Mouse (Mus musculus): ENCODE data around the gene Casp9. TPM values are rescaled to one million over a fixed set of nuclear protein-coding genes. Genes with fewer than 3 reads are reported as not detected.
"Not testable (repeated sequence)": the region's sequence is repeated elsewhere in the genome, so short reads cannot be mapped to it uniquely, and the experiment has no call there.

The Casp9 gene
- polyA plus RNA-seq, 1 experiment from 2014 or later, result 24.4 TPM

GRCm38 (mm10) chr4:141763476-141763875, 29.9 kb upstream of the Casp9 start:
- no peak for DNase-seq (ENCODE audit: low spot score)
- Histone ChIP-seq H3K36me3 (peaks cover 74% of the 10 kb centered on the region), H3K27ac (replicated peaks) (no peak overlapping the region), H3K4me1 (no peaks in the 10 kb centered on the region), H3K9me3 (replicated peaks) (no peaks in the 10 kb centered on the region), H3K27me3 (ENCODE audit: low read depth, poor library complexity, severe bottlenecking) (no peaks in the 10 kb centered on the region), H3K4me3 (no peak overlapping the region)
- 93% methylated on average over 12 of the region's 12 CpGs for WGBS

GRCm38 (mm10) chr4:141765008-141765407, 28.4 kb upstream of the Casp9 start:
- Histone ChIP-seq H3K4me1 (no peaks in the 10 kb centered on the region), H3K9me3 (replicated peaks) (no peaks in the 10 kb centered on the region), H3K36me3 (peaks cover 89% of the 10 kb centered on the region), H3K4me3 (no peak overlapping the region), H3K27me3 (ENCODE audit: low read depth, poor library complexity, severe bottlenecking) (no peaks in the 10 kb centered on the region), H3K27ac (replicated peaks) (no peak overlapping the region)
- WGBS, result 96% methylated on average over 3 of the region's 3 CpGs
- DNase-seq (ENCODE audit: low spot score), result no peak

DNA sequence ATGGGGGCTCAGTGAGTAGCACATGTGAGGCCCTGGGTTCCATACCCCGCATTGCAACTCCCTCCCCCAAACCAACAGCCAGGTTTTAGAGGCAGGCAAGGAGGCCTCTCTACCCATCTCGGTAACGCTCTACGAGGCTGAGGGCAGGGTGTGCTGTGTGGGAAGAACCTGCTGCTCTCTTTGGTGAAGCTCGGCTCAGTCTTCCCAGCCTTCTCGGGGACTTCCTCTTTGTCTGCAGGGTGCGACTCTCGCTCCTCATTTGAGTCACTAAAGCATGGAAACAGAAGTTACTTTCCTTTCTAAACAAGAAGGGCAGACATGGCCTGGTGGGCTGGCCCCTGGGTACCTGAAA, 27.1 kb upstream of the Casp9 start:
- Histone ChIP-seq H3K36me3 (peaks cover 96% of the 10 kb centered on the region), H3K27ac (replicated peaks) (no peak overlapping the region), H3K4me1 (no peaks in the 10 kb centered on the region), H3K9me3 (replicated peaks) (no peaks in the 10 kb centered on the region), H3K4me3 (no peak overlapping the region), H3K27me3 (ENCODE audit: low read depth, poor library complexity, severe bottlenecking) (no peaks in the 10 kb centered on the region)
- DNase-seq (ENCODE audit: low spot score), result no peak
- 95% methylated on average over 8 of the region's 8 CpGs for WGBS

- Histone ChIP-seq H3K27ac (replicated peaks) (no peak overlapping the region), H3K9me3 (replicated peaks) (no peaks in the 10 kb centered on the region), H3K4me1 (no peaks in the 10 kb centered on the region), H3K27me3 (ENCODE audit: low read depth, poor library complexity, severe bottlenecking) (no peaks in the 10 kb centered on the region), H3K36me3 (peaks cover 96% of the 10 kb centered on the region), H3K4me3 (no peak overlapping the region)
- no peak for DNase-seq (ENCODE audit: low spot score)
- WGBS, result 89% methylated on average over 19 of the region's 19 CpGs
These were observed 26.6 kb upstream of the Casp9 start for GRCm38 (mm10) chr4:141766668-141767352.

- WGBS, result 76% methylated on average over 19 of the region's 19 CpGs
- Histone ChIP-seq H3K27ac (replicated peaks) (no peak overlapping the region), H3K4me1 (no peaks in the 10 kb centered on the region), H3K27me3 (ENCODE audit: low read depth, poor library complexity, severe bottlenecking) (no peaks in the 10 kb centered on the region), H3K9me3 (replicated peaks) (no peaks in the 10 kb centered on the region), H3K4me3 (no peak overlapping the region), H3K36me3 (peaks cover 96% of the 10 kb centered on the region)
- no peak for DNase-seq (ENCODE audit: low spot score)
These were observed 25.9 kb upstream of the Casp9 start for GRCm38 (mm10) chr4:141767353-141768036.

DNA sequence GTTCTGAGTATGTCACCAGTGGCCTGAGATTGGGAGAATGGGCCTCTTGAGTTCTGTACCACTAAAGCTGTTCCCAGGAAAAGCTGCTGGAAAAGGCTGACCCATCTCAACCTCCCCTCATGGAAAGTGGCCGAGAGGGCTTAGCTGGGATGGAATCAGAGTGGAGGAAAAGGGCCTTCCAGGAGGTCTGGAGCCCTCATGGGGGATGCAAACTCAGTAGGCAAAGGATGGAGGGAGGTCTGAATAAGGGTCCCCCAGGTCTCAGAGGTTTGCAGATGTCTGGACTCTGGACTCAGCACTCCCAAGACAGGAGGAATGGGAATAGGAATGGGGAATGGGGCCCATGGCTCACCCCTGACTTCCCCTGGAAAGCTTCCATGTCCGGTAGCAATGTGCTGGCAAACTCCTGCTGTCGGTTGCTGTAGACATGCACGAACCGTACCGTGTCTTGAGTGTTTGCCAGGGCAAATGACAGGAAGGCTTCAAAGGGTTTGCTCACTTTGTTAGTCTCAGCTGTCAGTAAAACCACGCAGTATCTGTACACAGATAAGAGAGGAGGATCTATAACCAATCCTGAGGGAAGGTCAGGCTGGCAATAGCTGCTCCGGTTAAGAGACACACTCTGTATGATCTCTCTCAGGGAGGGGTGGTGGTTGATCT, 23.8 kb upstream of the Casp9 start:
- no peak for DNase-seq (ENCODE audit: low spot score)
- WGBS, result 95% methylated on average over 8 of the region's 8 CpGs
- no peaks in the 10 kb centered on the region for H3K4me1 ChIP-seq
- H3K27ac ChIP-seq (replicated peaks), result no peak overlapping the region
- no peaks in the 10 kb centered on the region for H3K9me3 ChIP-seq (replicated peaks)
- no peak overlapping the region for H3K4me3 ChIP-seq
- H3K36me3 ChIP-seq, result peaks cover 96% of the 10 kb centered on the region
- no peaks in the 10 kb centered on the region for H3K27me3 ChIP-seq (ENCODE audit: low read depth, poor library complexity, severe bottlenecking)

DNA sequence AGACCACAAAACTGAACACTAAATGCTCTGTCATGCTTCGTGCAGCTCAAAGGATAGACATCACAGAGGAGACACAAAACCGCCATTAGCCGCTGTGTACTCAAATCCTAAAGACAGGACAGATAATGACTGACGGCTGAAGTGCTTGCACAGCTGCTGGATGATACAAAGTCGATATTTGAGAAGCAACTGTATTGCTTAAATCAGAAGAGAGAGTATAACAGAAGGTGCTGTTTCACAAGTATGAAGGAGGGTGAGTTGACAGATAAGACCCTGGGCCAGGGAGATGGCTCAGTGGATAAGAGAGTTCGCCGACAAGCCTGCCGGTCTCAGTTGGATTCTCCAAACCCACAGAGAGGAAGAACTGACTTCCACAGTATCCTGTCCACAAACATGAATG, 21.6 kb upstream of the Casp9 start:
- H3K9me3 ChIP-seq (replicated peaks), result no peaks in the 10 kb centered on the region
- H3K4me1 ChIP-seq, result no peaks in the 10 kb centered on the region
- no peak for DNase-seq (ENCODE audit: low spot score)
- H3K27ac ChIP-seq (replicated peaks), result no peak overlapping the region
- H3K27me3 ChIP-seq (ENCODE audit: low read depth, poor library complexity, severe bottlenecking), result no peaks in the 10 kb centered on the region
- 91% methylated on average over 8 of the region's 8 CpGs for WGBS
- H3K36me3 ChIP-seq, result peaks cover 100% of the 10 kb centered on the region
- H3K4me3 ChIP-seq, result no peak overlapping the region

DNA sequence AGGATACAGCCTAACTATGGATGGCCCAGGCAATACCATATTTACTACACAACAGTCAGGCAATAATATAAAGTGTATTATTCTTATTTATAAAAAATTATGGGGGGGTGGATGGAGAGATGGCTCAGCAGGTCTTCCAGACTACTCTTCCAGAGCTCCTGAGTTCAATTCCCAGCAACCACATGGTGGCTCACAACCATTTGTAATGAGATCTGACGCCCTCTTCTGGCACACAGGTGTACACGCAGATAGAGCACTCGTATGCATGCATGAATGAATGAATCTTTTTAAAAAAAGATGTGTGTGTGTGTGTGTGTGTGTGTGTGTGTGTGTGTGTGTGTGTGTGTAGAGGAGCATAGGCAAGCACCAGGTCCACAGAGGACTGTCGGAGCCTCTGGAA, 20.4 kb upstream of the Casp9 start:
- H3K4me3 ChIP-seq; H3K27ac ChIP-seq (replicated peaks); DNase-seq (ENCODE audit: low spot score); H3K9me3 ChIP-seq (replicated peaks); H3K4me1 ChIP-seq; H3K27me3 ChIP-seq (ENCODE audit: low read depth, poor library complexity, severe bottlenecking): not testable (repeated sequence)
- H3K36me3 ChIP-seq, result peaks cover 99% of the 10 kb centered on the region
- WGBS, result 83% methylated on average over 4 of the region's 4 CpGs

DNA sequence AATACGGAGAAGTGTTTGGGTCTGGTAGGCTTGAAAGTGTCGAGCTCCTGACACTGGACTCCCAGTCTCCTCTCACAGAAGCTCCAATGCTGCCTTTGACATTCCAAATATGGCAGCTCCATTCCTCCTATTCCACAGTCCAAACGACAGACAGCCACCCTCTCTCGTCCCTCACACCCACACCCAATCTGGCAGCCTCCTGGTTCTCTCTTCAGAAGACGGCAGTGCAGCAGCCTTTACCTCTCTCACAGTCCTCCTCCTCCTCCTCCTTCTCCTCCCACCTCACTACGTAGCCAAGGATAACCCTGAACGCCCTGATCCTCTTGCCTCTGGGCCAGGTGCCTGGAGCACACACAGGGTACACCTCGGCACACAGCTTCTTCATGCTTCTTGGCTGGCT, 13.6 kb upstream of the Casp9 start:
- DNase-seq (ENCODE audit: low spot score), result no peak
- Histone ChIP-seq H3K27me3 (ENCODE audit: low read depth, poor library complexity, severe bottlenecking) (no peaks in the 10 kb centered on the region), H3K4me1 (no peaks in the 10 kb centered on the region), H3K4me3 (no peak overlapping the region), H3K36me3 (peaks cover 99% of the 10 kb centered on the region), H3K9me3 (replicated peaks) (no peaks in the 10 kb centered on the region), H3K27ac (replicated peaks) (no peak overlapping the region)
- 94% methylated on average over 8 of the region's 8 CpGs for WGBS

- H3K27me3 ChIP-seq (ENCODE audit: low read depth, poor library complexity, severe bottlenecking), result no peaks in the 10 kb centered on the region
- DNase-seq (ENCODE audit: low spot score), result no peak
- H3K4me3 ChIP-seq, result no peak overlapping the region
- no peaks in the 10 kb centered on the region for H3K9me3 ChIP-seq (replicated peaks)
- no peaks in the 10 kb centered on the region for H3K4me1 ChIP-seq
- H3K27ac ChIP-seq (replicated peaks), result no peak overlapping the region
- H3K36me3 ChIP-seq, result peaks cover 97% of the 10 kb centered on the region
- WGBS, result 96% methylated on average over 8 of the region's 8 CpGs
These were observed 12.0 kb upstream of the Casp9 start for GRCm38 (mm10) chr4:141781201-141781985.

- no peak overlapping the region for H3K4me3 ChIP-seq
- no peak overlapping the region for H3K27ac ChIP-seq (replicated peaks)
- DNase-seq (ENCODE audit: low spot score), result no peak
- peaks cover 83% of the 10 kb centered on the region for H3K36me3 ChIP-seq
- H3K4me1 ChIP-seq, result peaks cover 5% of the 10 kb centered on the region
- no peaks in the 10 kb centered on the region for H3K27me3 ChIP-seq (ENCODE audit: low read depth, poor library complexity, severe bottlenecking)
- WGBS, result 92% methylated on average over 5 of the region's 5 CpGs
- H3K9me3 ChIP-seq (replicated peaks), result no peaks in the 10 kb centered on the region
These were observed 8.6 kb upstream of the Casp9 start for GRCm38 (mm10) chr4:141784835-141785234.

- Histone ChIP-seq H3K36me3 (peaks cover 70% of the 10 kb centered on the region), H3K9me3 (replicated peaks) (no peaks in the 10 kb centered on the region), H3K4me3 (no peak overlapping the region), H3K27me3 (ENCODE audit: low read depth, poor library complexity, severe bottlenecking) (no peaks in the 10 kb centered on the region), H3K4me1 (peaks cover 12% of the 10 kb centered on the region), H3K27ac (replicated peaks) (no peak overlapping the region)
- DNase-seq (ENCODE audit: low spot score), result no peak
- 93% methylated on average over 13 of the region's 13 CpGs for WGBS
These were observed 7.3 kb upstream of the Casp9 start for GRCm38 (mm10) chr4:141786141-141786540.

Measured in midbrain, embryonic 10.5 days (tissue).